33 mouse cellular contexts compared by ENCODE assay signal in the genomic region with DNA sequence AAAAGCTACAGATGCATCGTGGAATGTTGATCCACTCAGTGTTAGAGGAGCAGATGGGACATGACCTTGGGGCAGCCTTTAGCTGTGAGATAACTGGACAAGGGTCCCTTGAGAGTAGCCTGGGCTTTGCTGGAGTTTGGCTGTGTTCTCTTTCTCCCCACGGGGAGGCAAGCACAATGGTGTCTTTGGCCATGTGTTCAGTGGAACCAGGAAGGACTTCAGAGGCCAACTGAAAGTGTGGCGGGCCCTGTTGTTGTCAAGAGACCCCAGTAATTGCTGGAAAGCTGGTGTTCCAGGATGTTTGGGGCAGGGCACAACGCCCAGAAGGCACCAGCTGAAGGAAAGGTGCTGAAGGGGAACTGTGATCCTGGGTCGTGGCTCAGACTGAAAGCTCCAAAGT. TPM values are rescaled to one million over a fixed set of nuclear protein-coding genes. Genes with fewer than 3 reads are reported as not detected.
DNase-seq lines count a peak whose midpoint lies in the region; ATAC-seq lines count a peak whose summit lies in the region.
"Had no signal": no experiment of that assay in that cellular context is flagged by ENCODE, and none has a peak within 500 bp of the region (broad histone marks: within the 10 kb centered on the region; RNA-seq: fewer than 3 reads in every experiment).

No protein-coding gene starts in this region.

- H3K4me3 ChIP-seq in heart, embryonic 12.5 days = no peak overlapping the region
- H3K4me3 ChIP-seq: embryonic facial prominence, embryonic 15.5 days; forebrain, embryonic 15.5 days; heart, embryonic 13.5 days; limb, embryonic 15.5 days; midbrain, embryonic 13.5 days had no signal

- ATAC-seq in heart, embryonic 12.5 days (ENCODE audit: insufficient number of reproducible peaks, low FRiP score) = no peak
- ATAC-seq: CD4-positive, CD25-positive, alpha-beta regulatory T cell, adult 4 months; forebrain, embryonic 15.5 days; inflammation-experienced regulatory T-cells, adult 6 months; midbrain, embryonic 13.5 days; Patski had no signal

- H3K9ac ChIP-seq in heart, embryonic 12.5 days = no peak overlapping the region
- H3K9ac ChIP-seq: embryonic facial prominence, embryonic 15.5 days; forebrain, embryonic 15.5 days; heart, embryonic 13.5 days; limb, embryonic 15.5 days; liver, embryonic 14.5 days; lung, embryonic 14.5 days; midbrain, embryonic 13.5 days had no signal

- no peak overlapping the region for H3K4me2 ChIP-seq in heart, embryonic 12.5 days
- H3K4me2 ChIP-seq: embryonic facial prominence, embryonic 15.5 days; forebrain, embryonic 15.5 days; heart, embryonic 13.5 days; limb, embryonic 15.5 days; lung, embryonic 14.5 days; midbrain, embryonic 13.5 days had no signal

- H3K9me3 ChIP-seq in heart, embryonic 12.5 days (replicated peaks) = no peaks in the 10 kb centered on the region
- H3K9me3 ChIP-seq: embryonic facial prominence, embryonic 15.5 days; forebrain, embryonic 15.5 days; heart, embryonic 13.5 days; limb, embryonic 15.5 days; midbrain, embryonic 13.5 days had no signal

- no peaks in the 10 kb centered on the region for H3K27me3 ChIP-seq in heart, embryonic 12.5 days (replicated peaks)
- H3K27me3 ChIP-seq: embryonic facial prominence, embryonic 15.5 days; forebrain, embryonic 15.5 days; heart, embryonic 13.5 days; limb, embryonic 15.5 days; midbrain, embryonic 13.5 days had no signal

- H3K36me3 ChIP-seq in heart, embryonic 12.5 days = no peaks in the 10 kb centered on the region
- H3K36me3 ChIP-seq: embryonic facial prominence, embryonic 15.5 days; forebrain, embryonic 15.5 days; heart, embryonic 13.5 days; limb, embryonic 15.5 days; midbrain, embryonic 13.5 days had no signal

- WGBS in heart, embryonic 12.5 days = 50% methylated on average over 5 of the region's 5 CpGs

- peak; percentile 17 to 36 for DNase-seq in cerebellum, postnatal 10 days
- no peak for DNase-seq in cerebellum, adult 8-10 months
- DNase-seq in heart, adult 11 months = peak; percentile 84
- DNase-seq in left cerebral cortex, postnatal 4 days = peak; percentile 17
- no peak for DNase-seq in left cerebral cortex, adult 9 months (ENCODE audit: low spot score in 2 of 2)
- DNase-seq in frontal cortex, postnatal 36 days (ENCODE audit: low spot score in 2 of 2) = no peak
- DNase-seq: adrenal gland, adult 2 months; cerebellum, adult 9-10 months; heart, postnatal 4 days; kidney, adult 18-20 months; layer of hippocampus, adult 9-11 months; lung, embryonic 14.5 days; retina, postnatal 1 day; right cerebral cortex, postnatal 25 days; spleen, adult 18-20 months had no signal

- no peaks in the 10 kb centered on the region for H3K4me1 ChIP-seq in heart, embryonic 12.5 days (replicated peaks)
- H3K4me1 ChIP-seq: embryonic facial prominence, embryonic 15.5 days; forebrain, embryonic 15.5 days; limb, embryonic 15.5 days; midbrain, embryonic 13.5 days had no signal

- no peak overlapping the region for H3K27ac ChIP-seq in heart, embryonic 12.5 days (ENCODE audit: poor library complexity, severe bottlenecking)
- H3K27ac ChIP-seq: embryonic facial prominence, embryonic 15.5 days; forebrain, embryonic 15.5 days; heart, embryonic 13.5 days; kidney, postnatal 0 days; limb, embryonic 15.5 days; liver, embryonic 14.5 days; midbrain, embryonic 13.5 days had no signal

- intact Hi-C loops in left cerebral cortex, postnatal 4 days (cut with DNase I) = no loop called here

RNA-seq across cellular contexts. Expression of a gene that starts 1.5 kb away (rescaled TPM):
- not detected in 2 replicates for polyA plus RNA-seq in heart, embryonic 12.5 days (2016; fragmentation: Nextera tagmentation; extraction: Ambion mirVana)
- under 1 TPM; 0.48 to 0.56 TPM for total RNA-seq in left cerebral cortex, postnatal 4 days (2021)
- total RNA-seq: adrenal gland, adult 2 months; common myeloid progenitor, adult 5-6 weeks; ES-E14; granulocyte monocyte progenitor cell, adult 5-6 weeks; megakaryocyte, adult 5-6 weeks; monocyte, adult 5-6 weeks had no signal
- polyA plus RNA-seq: adrenal gland, adult 2 months; CD4-positive, CD25-positive, alpha-beta regulatory T cell, adult 4 months; forebrain, embryonic 15.5 days; heart, embryonic 13.5 days; inflammation-experienced regulatory T-cells, adult 6 months; kidney, postnatal 0 days; large intestine, adult 2 months; liver, embryonic 14.5 days; lung, embryonic 14.5 days; midbrain, embryonic 13.5 days; Patski; thymus, postnatal 0 days had no signal

RNA-seq across cellular contexts. Expression of a gene that starts 30.6 kb away (rescaled TPM):
- polyA plus RNA-seq in heart, embryonic 12.5 days (2016; fragmentation: Nextera tagmentation; extraction: Ambion mirVana) = 0.08 and 0.09 TPM in 2 replicates
- total RNA-seq in left cerebral cortex, postnatal 4 days (2021) = under 1 TPM; 0.30 to 0.32 TPM
- total RNA-seq: common myeloid progenitor, adult 5-6 weeks; granulocyte monocyte progenitor cell, adult 5-6 weeks; megakaryocyte, adult 5-6 weeks; monocyte, adult 5-6 weeks had no signal
- polyA plus RNA-seq: adrenal gland, adult 2 months; CD4-positive, CD25-positive, alpha-beta regulatory T cell, adult 4 months; inflammation-experienced regulatory T-cells, adult 6 months; kidney, postnatal 0 days; lung, embryonic 14.5 days; midbrain, embryonic 13.5 days; Patski had no signal

Comparison
In these comparisons a context has a peak if more than half of its experiments do, and no peak if none do; other contexts are left out.
1. DNase-seq: peak in cerebellum, postnatal 10 days (2 of 2), heart, adult 11 months (single experiment) and left cerebral cortex, postnatal 4 days (single experiment); none in cerebellum, adult 8-10 months (single experiment), left cerebral cortex, adult 9 months (0 of 2) and frontal cortex, postnatal 36 days (0 of 2).